Mouse (Mus musculus): ENCODE data around the gene Stx6.
A peak's percentile ranks its signal among the peaks of the same experiment; 100 is the strongest.

Stx6 gene

DNA sequence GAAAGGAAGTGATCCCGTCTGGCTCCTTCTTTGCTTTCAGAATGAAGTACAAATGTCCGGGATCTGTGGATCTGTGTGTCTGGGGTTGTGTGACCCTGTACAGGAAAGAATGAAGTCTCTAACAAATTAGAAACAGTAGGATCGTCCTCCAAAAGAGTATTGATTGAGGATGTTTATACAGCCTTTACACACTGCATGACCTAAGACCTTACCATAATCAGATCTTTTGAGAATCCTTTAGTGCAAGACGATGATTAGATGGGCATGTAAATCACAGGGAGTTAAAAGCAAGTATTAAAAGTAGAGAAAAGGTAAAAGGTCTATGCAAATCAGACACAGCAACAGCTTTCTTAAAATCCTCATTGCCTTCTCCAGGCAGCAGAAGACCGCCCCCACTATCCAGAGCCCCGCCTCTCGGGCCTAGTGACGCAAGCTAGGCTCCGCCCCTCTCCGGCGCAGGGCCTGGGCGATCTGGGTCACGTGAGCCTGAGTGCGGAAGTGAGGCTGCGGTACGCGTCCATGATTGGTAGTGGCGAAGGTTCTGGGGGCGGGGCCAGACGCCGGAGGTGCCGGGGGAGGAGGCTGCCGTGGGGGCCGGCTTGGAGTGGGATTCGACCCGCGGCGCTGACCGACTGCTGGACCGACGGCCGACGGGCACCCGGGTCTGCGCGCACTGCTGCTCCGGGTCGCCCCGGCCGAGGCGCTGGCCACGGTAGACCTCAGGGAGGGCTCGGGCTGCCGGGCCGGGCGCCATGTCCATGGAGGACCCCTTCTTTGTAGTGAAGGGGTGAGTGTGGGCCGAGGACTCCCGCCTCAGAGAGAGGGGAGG lies at the start of gene Stx6:
Gene Stx6, plus strand, starts transcription at position 575 of the 829 bp plus-strand sequence.
- DNase-seq, result peak; percentile 98

- no peak for DNase-seq
These were observed 48.8 kb upstream of the Stx6 start for GRCm38 (mm10) chr1:155109387-155110350.

- no peak for DNase-seq
These were observed 47.0 kb upstream of the Stx6 start for GRCm38 (mm10) chr1:155111491-155111890.

DNA sequence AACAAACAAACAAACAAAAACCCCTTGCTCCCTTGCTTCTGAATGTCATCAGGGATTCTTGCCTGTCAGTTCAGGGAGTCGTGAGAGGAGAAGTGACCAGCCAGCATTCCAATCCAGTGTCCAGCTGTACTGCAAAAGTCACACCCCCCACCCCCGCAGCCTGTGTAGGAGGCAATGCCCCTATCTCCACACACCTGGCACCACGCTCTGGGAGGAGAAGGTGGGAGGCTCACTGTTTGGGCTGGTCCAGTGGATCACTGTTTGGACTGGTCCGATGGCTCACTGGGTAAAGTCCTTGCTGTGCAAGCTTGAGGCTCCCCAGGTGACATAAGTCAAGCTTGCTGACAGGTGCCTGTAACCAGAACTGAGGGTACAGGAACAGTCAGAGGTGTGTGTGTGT lies 46.4 kb upstream of the Stx6 start:
- DNase-seq, result no peak

GRCm38 (mm10) chr1:155112875-155113274 lies 45.6 kb upstream of the Stx6 start:
- no peak for DNase-seq

DNA sequence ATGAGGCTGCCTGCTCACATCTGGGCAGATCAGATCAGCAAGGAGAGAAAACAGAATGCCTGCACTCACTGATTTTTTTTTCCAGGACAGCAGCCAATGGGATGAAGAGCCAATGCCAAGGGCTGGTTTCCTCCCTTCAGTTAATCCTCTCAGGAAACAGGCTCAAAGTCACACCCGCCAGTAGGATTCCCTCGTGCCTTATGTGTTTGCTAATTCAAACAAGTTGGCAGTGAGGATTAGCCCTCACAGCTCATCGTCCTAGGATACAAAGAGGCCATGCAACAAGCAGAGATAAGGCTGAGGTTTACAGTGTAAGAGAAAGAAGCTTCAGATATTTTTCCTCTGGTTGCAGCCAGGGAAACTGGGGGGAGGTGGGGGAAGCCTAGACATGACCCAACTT lies 44.6 kb upstream of the Stx6 start:
- no peak for DNase-seq

- no peak for DNase-seq
These were observed 38.8 kb upstream of the Stx6 start for GRCm38 (mm10) chr1:155119719-155120118.

DNA sequence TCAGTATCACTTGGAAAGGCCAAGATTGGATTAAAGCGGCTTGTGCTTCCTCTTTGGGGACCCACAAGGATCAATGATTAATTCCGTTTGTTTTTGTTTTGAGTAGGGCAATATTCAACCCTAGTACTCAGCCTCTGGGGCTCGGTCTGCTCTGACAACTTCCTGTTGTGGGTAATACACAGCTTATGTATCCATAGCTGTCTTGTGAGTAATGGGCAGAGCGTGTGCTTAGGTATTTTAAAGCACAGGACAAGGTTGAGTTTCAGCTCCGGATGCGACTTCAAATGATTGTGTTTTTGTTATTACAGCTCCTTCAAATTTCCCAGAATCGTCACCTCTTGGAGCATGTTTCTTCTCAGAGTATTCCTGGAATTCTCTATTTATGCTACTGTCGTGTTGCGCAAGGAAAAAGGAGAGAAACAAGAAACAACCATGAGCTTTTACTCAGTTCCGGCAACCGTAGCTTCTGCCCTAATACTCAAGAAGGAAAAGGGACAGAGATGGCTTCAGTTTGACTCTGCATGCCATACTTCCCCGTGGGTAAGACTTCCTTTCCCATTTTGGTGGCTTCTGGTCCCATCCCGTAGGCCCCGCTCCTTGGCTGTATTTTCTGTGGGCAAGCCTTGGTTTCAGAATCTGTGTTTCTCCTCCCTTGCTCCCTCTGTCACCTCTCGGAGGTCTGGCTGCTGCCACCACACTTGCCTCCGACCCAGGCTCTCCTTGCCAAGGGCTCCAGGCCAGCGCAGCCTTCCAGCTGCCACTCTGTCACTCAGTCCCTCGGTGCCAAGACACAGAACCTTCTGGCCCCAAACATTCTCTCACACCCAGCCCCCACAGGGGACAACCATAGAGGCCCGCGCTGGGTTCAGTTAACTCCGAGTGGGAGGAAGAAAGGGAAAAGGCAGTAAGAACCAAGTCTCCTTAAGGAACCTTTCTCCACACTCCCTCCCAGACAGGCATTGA lies 36.3 kb upstream of the Stx6 start:
- DNase-seq, result peak; percentile 63

DNA sequence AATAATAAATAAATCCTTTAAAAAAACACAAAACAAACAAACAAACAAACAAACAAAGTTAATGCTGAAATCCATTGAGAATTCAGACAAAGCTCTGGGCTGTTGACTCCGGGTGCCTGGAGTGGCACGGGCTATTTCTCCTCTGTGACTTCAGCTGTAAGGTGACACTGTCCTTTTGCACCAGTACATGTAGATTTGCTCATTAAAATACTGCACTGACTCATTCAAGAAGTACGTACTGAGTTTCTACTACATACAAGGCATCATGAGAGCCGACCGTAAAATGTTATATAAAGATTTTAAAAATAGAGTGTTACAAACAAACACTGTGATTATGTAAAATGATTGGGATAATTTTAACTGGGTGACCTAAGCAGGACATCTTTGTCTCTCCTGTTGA lies 34.1 kb upstream of the Stx6 start:
- no peak for DNase-seq

DNA sequence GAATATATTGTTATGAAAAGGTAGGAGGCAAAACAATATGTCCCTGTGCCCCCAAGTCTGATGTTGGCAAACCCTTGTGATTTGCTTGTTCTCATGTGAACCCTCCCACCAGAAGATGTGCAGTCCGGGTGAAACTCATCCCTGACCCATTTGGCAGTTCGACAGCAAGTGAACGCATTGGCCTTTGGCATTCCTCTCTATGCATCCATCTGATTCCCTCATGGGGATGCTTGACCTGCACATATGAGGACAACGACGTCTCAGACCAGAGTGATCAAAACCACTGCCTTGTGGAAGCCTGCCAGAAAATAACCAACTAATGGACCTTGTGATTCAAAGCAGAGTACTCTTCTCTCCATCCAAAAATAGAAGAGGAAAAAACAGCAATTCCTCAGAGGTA lies 31.8 kb upstream of the Stx6 start:
- no peak for DNase-seq

DNA sequence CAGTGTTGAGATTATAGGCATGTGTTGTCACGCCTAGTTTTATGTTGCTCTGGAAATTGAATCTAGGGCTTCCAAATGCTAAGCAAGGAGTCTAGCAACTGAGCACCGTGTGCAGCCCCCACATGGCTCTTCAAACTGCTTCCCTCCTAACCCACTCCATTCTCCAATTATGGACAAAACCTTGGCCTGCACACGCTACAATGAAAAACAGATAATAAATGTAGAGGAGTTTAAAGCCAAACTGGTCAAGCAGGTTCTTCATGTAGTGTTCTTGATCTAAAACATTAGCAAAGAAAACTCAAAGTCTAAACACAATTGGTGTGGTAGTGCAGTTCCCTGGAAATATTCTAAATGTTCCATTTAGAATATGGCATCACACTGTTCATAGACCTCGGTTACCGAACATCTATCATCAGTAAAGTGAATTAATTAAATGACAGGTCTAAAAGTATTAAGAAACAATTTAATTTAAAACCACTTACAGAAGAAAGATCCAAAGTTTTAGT lies 31.0 kb upstream of the Stx6 start:
- DNase-seq, result no peak

GRCm38 (mm10) chr1:155134866-155135265 lies 23.6 kb upstream of the Stx6 start:
- DNase-seq, result no peak

- peak; percentile 27 for DNase-seq
These were observed 19.7 kb upstream of the Stx6 start for GRCm38 (mm10) chr1:155138795-155139194.

GRCm38 (mm10) chr1:155140076-155140475 lies 18.4 kb upstream of the Stx6 start:
- DNase-seq, result peak; percentile 70

DNA sequence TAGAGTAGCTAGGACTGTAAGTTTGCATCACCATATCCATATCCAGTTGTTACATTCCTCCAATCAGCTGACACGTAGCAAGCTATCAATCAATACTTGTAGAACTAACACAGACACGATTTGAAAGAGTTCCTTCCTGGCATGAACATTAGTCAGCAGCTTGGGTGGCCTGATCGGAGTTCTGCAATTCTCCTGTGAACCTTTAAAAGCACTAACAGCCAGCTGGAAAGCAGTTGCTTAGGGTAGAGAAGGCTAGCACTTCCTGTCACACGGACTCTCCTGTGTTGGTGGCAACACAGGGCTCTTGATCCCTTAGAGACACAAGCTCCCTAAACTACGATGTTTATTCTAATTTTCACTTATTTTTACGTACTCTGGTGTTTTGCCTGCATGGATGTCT lies 12.9 kb upstream of the Stx6 start:
- DNase-seq, result no peak

GRCm38 (mm10) chr1:155146572-155146980 lies 11.9 kb upstream of the Stx6 start, which contains the start of gene Mr1:
Mr1 (minus strand) TSS chr1:155146814.
- DNase-seq, result peak; percentile 37

DNA sequence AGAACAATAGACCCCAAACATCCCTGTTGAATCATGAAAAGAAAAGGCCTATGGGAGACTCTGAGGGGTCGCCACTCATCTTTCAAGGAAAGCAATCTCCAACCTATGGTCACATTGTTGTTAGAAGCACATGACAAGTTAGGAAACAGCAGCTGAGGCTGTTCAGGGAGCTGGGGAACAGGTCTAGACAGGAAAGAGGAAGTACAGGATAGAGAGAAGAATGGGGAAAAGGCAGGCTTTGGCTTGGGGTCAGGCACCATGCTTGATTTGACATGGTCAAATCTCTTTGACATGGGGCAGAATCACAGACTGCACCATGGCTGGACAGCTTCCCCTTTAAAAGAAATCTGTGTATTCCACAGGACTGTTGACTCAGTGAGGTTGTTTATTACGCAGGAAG lies 11.3 kb upstream of the Stx6 start:
- no peak for DNase-seq

GRCm38 (mm10) chr1:155149403-155149802 lies 9.1 kb upstream of the Stx6 start:
- DNase-seq, result no peak

DNA sequence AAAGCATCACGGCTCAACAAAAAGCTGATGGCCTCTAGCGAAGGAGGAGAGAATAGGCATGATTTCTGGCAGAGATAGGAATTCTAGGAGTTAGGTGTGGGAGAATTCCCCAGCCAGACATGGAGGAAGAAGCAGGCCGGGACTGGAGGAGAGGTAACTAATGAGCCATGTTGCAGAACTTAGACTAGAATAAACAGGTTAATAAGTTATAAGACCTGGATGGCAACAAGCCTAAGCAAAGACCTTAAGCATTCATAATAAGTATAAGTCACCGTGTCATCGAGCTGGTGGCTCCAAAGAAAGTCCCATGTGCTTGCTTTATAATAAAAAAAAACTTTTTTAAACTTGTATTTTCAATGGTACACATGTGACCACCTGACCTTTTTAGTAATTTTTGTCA lies 7.7 kb upstream of the Stx6 start:
- DNase-seq, result no peak

GRCm38 (mm10) chr1:155153906-155154305 lies 4.6 kb upstream of the Stx6 start:
- no peak for DNase-seq

GRCm38 (mm10) chr1:155158970-155159484 lies 512 bp downstream of the Stx6 start:
- peak; percentile 55 for DNase-seq

GRCm38 (mm10) chr1:155167453-155167852 lies 8.9 kb downstream of the Stx6 start:
- peak; percentile 63 for DNase-seq
